Mouse (Mus musculus): Measurements from ENCODE around the gene Ap1g2. TPM values are rescaled to one million over a fixed set of nuclear protein-coding genes. Genes with fewer than 3 reads are reported as not detected.

Gene Ap1g2
- polyA plus RNA-seq, 1 experiment = 112 TPM

DNA sequence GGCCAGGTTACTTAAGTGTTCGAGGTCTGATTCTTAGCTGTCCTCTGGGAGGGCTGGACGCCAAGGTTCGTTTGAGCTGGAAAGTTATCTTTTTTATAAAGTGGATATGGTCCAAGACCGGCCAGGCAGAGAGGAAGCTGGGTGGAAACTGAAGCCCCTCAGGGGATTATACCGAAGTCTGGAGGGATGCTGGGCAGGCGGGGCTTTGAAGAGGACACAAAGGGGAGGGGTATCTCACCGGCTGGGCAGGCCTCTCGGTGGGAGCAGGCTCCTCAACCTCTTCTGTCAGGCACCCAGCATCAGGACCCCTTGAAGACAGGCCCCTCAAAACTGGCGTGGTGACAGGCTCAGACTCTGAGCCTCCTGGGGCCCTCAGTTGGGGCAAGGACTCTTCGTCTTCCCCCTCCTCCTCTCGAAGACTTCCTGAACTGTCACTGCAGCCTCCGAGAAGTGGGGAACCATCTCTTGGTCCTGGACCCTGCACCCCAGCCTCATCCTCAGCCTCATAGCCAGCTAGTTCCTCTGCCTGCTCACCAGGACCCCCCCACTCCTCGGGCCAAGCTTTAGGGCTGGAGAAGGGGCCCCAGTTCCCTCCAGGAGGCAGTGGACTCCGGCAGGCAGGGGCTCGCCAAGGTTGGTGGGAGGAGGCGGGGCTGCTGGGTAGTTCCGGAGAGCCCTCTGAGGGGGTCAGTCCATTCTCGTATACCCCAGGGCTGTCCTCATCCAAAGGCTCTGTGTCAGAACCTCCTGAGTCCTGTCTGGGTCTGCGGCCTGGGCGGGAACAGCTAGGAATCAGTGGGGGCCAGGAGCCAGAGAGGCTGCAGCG, 2.9 kb upstream of the Ap1g2 start:
- peaks cover 2% of the 10 kb centered on the region for H3K4me1 ChIP-seq (ENCODE audit: control insufficient read depth, insufficient read depth, low read length)
- TF ChIP-seq POLR2A (IDR thresholded peaks at IDR 0.05; ENCODE audit: borderline replicate concordance, control insufficient read depth, low read depth, low read length) (no peak), CTCF (IDR thresholded peaks at IDR 0.05; ENCODE audit: control insufficient read depth, insufficient read depth, low read length) (no peak)
- H3K27ac ChIP-seq (ENCODE audit: control insufficient read depth, insufficient read depth, low read depth, low read length, poor library complexity) = no peak overlapping the region
- WGBS = 30% methylated on average over 21 of the region's 21 CpGs
- no peak overlapping the region for H3K4me3 ChIP-seq (replicated peaks; ENCODE audit: control insufficient read depth, low read depth, low read length)

DNA sequence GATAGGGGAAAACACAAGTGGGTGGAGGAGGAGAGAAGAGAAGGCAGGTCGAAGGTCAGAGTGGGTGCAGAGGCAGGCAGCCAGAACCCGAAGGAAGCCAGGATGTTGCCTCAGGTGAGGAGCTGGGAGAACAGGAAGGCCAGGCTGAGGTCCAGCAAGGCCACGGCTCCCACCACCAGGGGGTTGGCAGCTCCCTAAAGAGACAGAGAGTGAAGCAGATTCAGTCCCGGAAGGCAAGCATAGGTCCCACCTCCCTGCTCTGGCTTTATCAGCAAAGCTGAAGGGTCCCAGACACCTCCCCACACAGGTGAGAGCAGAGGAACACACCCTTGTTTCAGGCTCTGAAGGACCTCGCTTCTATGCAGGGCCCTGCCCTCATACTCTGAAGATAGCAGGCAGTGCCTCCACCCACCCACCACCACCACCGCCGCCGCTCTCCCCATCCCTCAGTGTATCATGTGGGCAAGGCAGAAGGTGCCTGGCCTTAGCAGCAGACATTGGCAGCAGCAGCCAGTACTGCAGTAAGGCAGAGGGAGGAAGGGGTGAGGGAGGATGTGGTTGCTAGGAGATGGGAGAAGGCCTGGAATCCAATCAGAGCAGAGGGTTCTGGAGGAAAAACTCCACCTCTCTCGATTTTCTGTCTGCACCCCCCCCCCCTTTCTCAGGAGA, 1.9 kb upstream of the Ap1g2 start:
- H3K4me1 ChIP-seq (ENCODE audit: control insufficient read depth, insufficient read depth, low read length) = peaks cover 2% of the 10 kb centered on the region

DNA sequence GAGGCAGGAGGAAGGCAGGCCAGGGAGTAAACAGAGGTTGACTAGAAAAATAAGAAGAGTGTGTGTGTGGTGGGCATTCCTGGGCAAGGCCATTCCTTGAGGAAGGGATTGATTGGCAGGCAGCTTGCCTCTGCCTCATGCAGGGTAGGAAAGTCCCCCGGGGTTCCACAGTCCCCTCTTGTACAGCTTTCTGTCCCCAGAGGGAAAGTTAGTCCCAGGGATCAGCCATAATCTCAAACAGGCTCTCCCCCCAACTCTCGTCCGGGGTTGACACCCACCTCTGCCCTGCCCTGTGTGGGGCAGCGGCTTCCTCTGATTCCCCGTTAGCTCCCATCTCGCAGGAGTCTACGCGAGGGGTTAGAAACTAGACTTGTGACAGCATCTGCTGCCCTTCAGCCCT, 597 bp upstream of the Ap1g2 start:
- WGBS = 76% methylated on average over 8 of the region's 8 CpGs
- H3K4me1 ChIP-seq (ENCODE audit: control insufficient read depth, insufficient read depth, low read length) = peaks cover 2% of the 10 kb centered on the region
- no peak overlapping the region for H3K27ac ChIP-seq (ENCODE audit: control insufficient read depth, insufficient read depth, low read depth, low read length, poor library complexity)
- TF ChIP-seq CTCF (IDR thresholded peaks at IDR 0.05; ENCODE audit: control insufficient read depth, insufficient read depth, low read length) (no peak), POLR2A (IDR thresholded peaks at IDR 0.05; ENCODE audit: borderline replicate concordance, control insufficient read depth, low read depth, low read length) (no peak)
- no peak overlapping the region for H3K4me3 ChIP-seq (replicated peaks; ENCODE audit: control insufficient read depth, low read depth, low read length)

More for the DNA sequence above, 1.9 kb upstream of the Ap1g2 start:
- no peak overlapping the region for H3K27ac ChIP-seq (ENCODE audit: control insufficient read depth, insufficient read depth, low read depth, low read length, poor library complexity)
- no peak overlapping the region for H3K4me3 ChIP-seq (replicated peaks; ENCODE audit: control insufficient read depth, low read depth, low read length)
- WGBS = 54% methylated on average over 9 of the region's 9 CpGs
- no peak for TF ChIP-seq CTCF (IDR thresholded peaks at IDR 0.05; ENCODE audit: control insufficient read depth, insufficient read depth, low read length)
- TF ChIP-seq POLR2A (IDR thresholded peaks at IDR 0.05; ENCODE audit: borderline replicate concordance, control insufficient read depth, low read depth, low read length) = no peak

DNA sequence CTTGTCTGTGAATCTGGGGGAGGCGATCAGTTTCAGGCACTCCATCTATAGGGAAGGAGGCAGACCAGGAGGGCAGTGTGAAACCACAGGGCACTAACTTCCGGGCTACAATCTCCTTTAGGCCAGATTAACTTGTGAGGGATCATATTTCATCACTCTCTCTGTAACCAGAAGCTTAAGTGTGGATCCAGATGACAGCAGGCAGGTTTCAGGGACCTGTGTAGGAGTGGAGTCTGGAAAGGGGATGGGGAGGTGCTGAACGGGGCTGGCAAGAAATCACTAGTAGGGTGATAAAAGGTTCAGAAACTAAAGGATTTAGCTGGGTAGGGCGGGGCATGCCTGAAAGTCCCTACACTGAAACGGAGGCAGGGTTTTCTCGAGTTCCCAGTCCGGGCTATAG, 1.0 kb downstream of the Ap1g2 start:
- WGBS = 10% methylated on average over 7 of the region's 7 CpGs
- peaks cover 2% of the 10 kb centered on the region for H3K4me1 ChIP-seq (ENCODE audit: control insufficient read depth, insufficient read depth, low read length)
- no peak for TF ChIP-seq CTCF (IDR thresholded peaks at IDR 0.05; ENCODE audit: control insufficient read depth, insufficient read depth, low read length)
- TF ChIP-seq POLR2A (IDR thresholded peaks at IDR 0.05; ENCODE audit: borderline replicate concordance, control insufficient read depth, low read depth, low read length) = no peak
- no peak overlapping the region for H3K27ac ChIP-seq (ENCODE audit: control insufficient read depth, insufficient read depth, low read depth, low read length, poor library complexity)
- no peak overlapping the region for H3K4me3 ChIP-seq (replicated peaks; ENCODE audit: control insufficient read depth, low read depth, low read length)

DNA sequence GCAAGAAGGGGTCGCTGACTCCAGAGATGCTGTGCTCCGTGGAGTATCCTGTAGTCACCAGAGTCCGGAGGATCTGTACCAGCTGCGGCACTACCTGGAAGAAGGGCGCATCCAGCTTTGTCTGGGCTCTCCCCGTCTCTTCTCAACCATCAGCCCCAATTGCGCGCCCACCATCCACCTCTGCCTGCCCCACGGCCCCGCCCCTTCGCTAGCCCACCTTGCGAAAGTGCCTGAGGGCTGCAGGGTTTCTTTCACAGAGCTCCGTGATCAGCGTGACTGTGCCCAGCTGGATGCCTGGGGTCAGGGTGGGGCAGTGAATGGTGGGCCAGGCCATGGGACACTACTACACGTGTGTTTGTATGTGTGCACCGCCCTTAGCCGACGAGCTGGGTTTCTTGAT, 2.0 kb downstream of the Ap1g2 start:
- no peak for TF ChIP-seq CTCF (IDR thresholded peaks at IDR 0.05; ENCODE audit: control insufficient read depth, insufficient read depth, low read length)
- no peak for TF ChIP-seq POLR2A (IDR thresholded peaks at IDR 0.05; ENCODE audit: borderline replicate concordance, control insufficient read depth, low read depth, low read length)
- Histone ChIP-seq H3K4me3 (replicated peaks; ENCODE audit: control insufficient read depth, low read depth, low read length) (no peak overlapping the region), H3K4me1 (ENCODE audit: control insufficient read depth, insufficient read depth, low read length) (peaks cover 2% of the 10 kb centered on the region), H3K27ac (ENCODE audit: control insufficient read depth, insufficient read depth, low read depth, low read length, poor library complexity) (no peak overlapping the region)
- 90% methylated on average over 18 of the region's 18 CpGs for WGBS

DNA sequence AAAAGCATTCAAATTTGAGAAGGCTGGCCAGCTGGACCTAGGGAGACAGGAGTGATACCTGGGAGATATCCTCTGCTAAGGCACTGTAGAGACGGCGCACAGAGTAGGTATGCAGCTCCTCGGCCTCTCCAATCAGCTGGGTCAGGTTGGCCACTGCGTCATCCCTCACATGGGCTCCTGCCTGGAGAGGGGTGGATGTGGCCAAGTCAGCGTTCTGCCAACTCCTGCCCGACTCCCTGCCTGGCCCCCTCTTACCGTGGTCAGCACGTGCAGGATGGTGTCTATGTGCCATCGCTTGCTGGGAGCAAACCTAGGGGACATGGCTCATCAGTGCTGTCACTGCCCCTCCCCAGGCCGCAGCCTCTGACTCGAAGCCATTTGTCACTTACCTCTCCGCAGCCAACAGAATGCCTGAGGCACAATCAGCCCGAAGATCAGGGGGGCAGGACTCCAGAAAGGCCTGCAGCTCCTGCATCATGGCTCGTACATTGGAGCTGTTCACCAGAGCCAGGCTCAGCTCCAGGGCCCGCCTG, 4.1 kb downstream of the Ap1g2 start:
- 82% methylated on average over 15 of the region's 15 CpGs for WGBS
- no peak overlapping the region for H3K4me3 ChIP-seq (replicated peaks; ENCODE audit: control insufficient read depth, low read depth, low read length)
- peak; percentile 16; the same call in 1 of the 2 replicates for TF ChIP-seq POLR2A (IDR thresholded peaks at IDR 0.05; ENCODE audit: borderline replicate concordance, control insufficient read depth, low read depth, low read length)
- TF ChIP-seq CTCF (IDR thresholded peaks at IDR 0.05; ENCODE audit: control insufficient read depth, insufficient read depth, low read length) = no peak
- no peak overlapping the region for H3K27ac ChIP-seq (ENCODE audit: control insufficient read depth, insufficient read depth, low read depth, low read length, poor library complexity)
- H3K4me1 ChIP-seq (ENCODE audit: control insufficient read depth, insufficient read depth, low read length) = peaks cover 2% of the 10 kb centered on the region

DNA sequence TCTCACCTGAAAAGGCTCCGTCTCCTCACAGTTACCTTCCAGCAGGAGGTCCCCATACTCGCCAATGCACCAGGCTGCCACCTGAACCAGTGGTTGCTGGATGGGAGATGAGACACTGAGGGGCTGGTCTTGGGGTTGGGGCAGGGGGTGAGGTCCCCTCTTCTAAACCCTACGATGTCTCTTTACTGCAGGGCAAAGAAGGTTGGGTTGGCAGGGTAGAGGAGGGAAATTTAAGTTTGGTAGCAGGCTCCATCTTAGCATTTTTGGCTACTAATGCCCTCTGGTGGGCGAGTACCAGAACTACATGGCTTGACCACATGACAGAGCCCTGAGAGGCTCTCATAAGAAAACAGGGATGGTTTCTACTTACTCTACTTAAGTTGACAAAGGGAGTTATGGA, 4.8 kb downstream of the Ap1g2 start:
- 49% methylated on average over 4 of the region's 4 CpGs for WGBS
- peaks cover 2% of the 10 kb centered on the region for H3K4me1 ChIP-seq (ENCODE audit: control insufficient read depth, insufficient read depth, low read length)
- no peak overlapping the region for H3K27ac ChIP-seq (ENCODE audit: control insufficient read depth, insufficient read depth, low read depth, low read length, poor library complexity)
- H3K4me3 ChIP-seq (replicated peaks; ENCODE audit: control insufficient read depth, low read depth, low read length) = no peak overlapping the region
- no peak for TF ChIP-seq POLR2A (IDR thresholded peaks at IDR 0.05; ENCODE audit: borderline replicate concordance, control insufficient read depth, low read depth, low read length)
- TF ChIP-seq CTCF (IDR thresholded peaks at IDR 0.05; ENCODE audit: control insufficient read depth, insufficient read depth, low read length) = peak; percentile 50

DNA sequence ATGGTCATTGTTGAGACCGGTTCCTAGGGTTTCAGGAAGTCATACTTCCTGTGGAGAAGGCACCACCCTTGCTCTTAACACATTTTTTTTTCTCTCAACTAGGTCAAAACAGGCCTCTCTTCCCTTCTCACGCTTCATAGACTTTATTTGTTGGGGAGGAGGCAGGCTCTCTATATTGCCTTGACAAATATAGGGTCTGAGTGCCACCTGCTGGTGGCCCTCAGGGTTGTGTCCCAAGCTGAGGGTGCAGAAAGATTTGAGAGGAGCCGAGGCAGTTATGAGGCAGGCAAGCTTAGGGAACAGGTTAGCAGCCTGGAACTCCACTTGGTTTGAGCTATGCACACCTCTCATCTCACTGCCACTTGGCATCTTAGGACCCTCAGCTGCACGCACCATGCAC, 8.3 kb downstream of the Ap1g2 start:
- Histone ChIP-seq H3K4me1 (ENCODE audit: control insufficient read depth, insufficient read depth, low read length) (peaks cover 4% of the 10 kb centered on the region), H3K27ac (ENCODE audit: control insufficient read depth, insufficient read depth, low read depth, low read length, poor library complexity) (no peak overlapping the region), H3K4me3 (replicated peaks; ENCODE audit: control insufficient read depth, low read depth, low read length) (no peak overlapping the region)
- 44% methylated on average over 4 of the region's 4 CpGs for WGBS
- TF ChIP-seq CTCF (IDR thresholded peaks at IDR 0.05; ENCODE audit: control insufficient read depth, insufficient read depth, low read length) (peak; percentile 57), POLR2A (IDR thresholded peaks at IDR 0.05; ENCODE audit: borderline replicate concordance, control insufficient read depth, low read depth, low read length) (no peak)

All from bone marrow, adult 2 months (tissue).